Mouse (Mus musculus): ENCODE data around the gene Zmiz1. TPM values are rescaled to one million over a fixed set of nuclear protein-coding genes. Genes with fewer than 3 reads are reported as not detected.

The Zmiz1 gene
- polyA plus RNA-seq, 1 experiment = 52.6 TPM

DNA sequence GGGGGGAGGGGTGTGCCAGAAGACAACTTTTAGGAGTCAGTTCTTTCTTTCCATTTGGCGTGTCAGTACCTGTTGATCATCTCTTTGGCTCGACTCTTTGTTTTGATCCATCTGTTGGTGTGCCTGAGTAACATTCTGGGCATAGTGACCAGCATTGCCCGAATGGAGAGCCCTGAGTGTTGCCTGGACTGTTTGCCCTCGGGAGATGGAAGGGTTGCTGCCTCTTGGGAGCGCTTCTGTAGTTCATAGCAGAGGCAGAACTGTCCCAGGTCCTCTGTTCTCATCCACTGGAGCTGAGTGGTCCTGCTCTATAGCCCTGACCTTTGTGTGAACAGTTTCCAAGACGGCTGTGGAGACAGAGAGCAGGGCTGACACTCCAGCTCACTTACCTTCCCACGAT, 18.3 kb downstream of the Zmiz1 start:
- WGBS = 63% methylated on average over 7 of the region's 7 CpGs
- DNase-seq = no peak
- Histone ChIP-seq H3K4me3 (replicated peaks; ENCODE audit: extremely low read depth, low read depth, low read length) (no peak overlapping the region), H3K4me1 (ENCODE audit: control insufficient read depth, insufficient read depth, low read length) (peaks cover 74% of the 10 kb centered on the region)
- no peak for TF ChIP-seq POLR2A (IDR thresholded peaks at IDR 0.05; ENCODE audit: borderline replicate concordance, extremely low read depth, low read depth, low read length)
- TF ChIP-seq CTCF (IDR thresholded peaks at IDR 0.05; ENCODE audit: insufficient read depth, low read length) = no peak

DNA sequence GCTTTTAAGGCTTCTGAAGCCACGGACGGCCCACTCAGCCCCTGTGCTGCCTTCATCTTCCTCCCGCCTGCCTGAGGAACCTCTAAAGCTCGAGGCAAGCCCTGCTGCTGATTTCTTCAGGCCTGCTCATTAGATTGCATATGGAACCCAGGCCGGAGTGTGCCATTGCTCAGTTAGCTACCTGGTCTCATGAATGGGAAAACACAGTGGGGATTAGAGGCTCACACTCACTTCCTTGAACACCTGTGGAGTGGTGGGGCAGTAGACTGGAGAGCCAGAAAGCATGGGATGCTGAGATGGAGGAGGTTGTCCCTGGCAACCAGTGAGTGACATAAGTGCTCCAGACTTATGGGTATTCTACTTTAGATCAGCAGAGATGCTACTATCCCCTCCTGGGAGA, 19.3 kb downstream of the Zmiz1 start:
- peaks cover 69% of the 10 kb centered on the region for H3K4me1 ChIP-seq (ENCODE audit: control insufficient read depth, insufficient read depth, low read length)
- 76% methylated on average over 5 of the region's 5 CpGs for WGBS
- no peak overlapping the region for H3K4me3 ChIP-seq (replicated peaks; ENCODE audit: extremely low read depth, low read depth, low read length)
- no peak for DNase-seq
- TF ChIP-seq CTCF (IDR thresholded peaks at IDR 0.05; ENCODE audit: insufficient read depth, low read length) (no peak), POLR2A (IDR thresholded peaks at IDR 0.05; ENCODE audit: borderline replicate concordance, extremely low read depth, low read depth, low read length) (no peak)

DNA sequence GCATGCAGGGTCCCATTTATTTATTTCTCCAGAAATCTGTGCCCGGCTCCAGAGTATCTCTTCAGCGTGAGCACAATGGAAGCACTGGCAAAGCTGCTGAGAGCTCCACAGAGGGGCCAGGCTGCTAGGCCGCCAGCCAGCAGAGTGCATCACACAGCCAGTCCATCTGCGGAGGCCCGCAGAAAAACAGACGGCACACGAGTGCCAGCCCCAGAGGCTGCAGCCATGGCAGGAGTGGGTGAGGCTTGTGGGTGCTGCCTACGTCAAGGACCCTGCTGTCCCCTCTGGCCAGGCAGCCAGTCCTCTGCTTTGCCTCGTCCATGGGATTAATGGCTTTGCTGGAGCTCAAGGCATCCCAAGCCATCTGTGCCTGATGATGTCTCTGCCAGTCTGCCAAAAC, 19.8 kb downstream of the Zmiz1 start:
- H3K4me1 ChIP-seq (ENCODE audit: control insufficient read depth, insufficient read depth, low read length) = peaks cover 70% of the 10 kb centered on the region
- no peak overlapping the region for H3K4me3 ChIP-seq (replicated peaks; ENCODE audit: extremely low read depth, low read depth, low read length)
- TF ChIP-seq POLR2A (IDR thresholded peaks at IDR 0.05; ENCODE audit: borderline replicate concordance, extremely low read depth, low read depth, low read length) = no peak
- TF ChIP-seq CTCF (IDR thresholded peaks at IDR 0.05; ENCODE audit: insufficient read depth, low read length) = no peak
- DNase-seq = no peak
- WGBS = 50% methylated on average over 9 of the region's 9 CpGs

DNA sequence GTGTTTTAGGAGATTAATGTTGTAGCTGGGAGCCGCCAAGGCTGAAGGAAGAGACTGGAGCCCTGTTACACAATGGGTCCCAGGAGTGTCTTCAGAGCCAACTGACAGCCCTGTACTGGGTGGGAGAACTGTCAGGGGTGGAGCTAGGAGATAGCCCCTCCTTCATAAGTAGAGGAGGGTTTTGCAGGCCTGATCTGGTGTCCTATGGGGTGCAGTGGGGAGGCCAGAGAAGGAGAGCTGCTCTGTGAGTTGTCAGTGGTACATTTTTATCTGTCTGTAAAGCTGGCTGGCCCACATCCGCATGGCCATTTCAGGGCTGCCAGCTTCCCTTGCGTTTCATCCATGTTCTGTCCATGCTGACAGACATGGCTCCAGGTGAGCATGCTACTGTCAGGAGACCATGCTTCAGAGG, 20.9 kb downstream of the Zmiz1 start:
- WGBS = 45% methylated on average over 3 of the region's 3 CpGs
- DNase-seq = no peak
- H3K4me3 ChIP-seq (replicated peaks; ENCODE audit: extremely low read depth, low read depth, low read length) = no peak overlapping the region
- TF ChIP-seq CTCF (IDR thresholded peaks at IDR 0.05; ENCODE audit: insufficient read depth, low read length) = no peak
- TF ChIP-seq POLR2A (IDR thresholded peaks at IDR 0.05; ENCODE audit: borderline replicate concordance, extremely low read depth, low read depth, low read length) = no peak
- peaks cover 69% of the 10 kb centered on the region for H3K4me1 ChIP-seq (ENCODE audit: control insufficient read depth, insufficient read depth, low read length)

DNA sequence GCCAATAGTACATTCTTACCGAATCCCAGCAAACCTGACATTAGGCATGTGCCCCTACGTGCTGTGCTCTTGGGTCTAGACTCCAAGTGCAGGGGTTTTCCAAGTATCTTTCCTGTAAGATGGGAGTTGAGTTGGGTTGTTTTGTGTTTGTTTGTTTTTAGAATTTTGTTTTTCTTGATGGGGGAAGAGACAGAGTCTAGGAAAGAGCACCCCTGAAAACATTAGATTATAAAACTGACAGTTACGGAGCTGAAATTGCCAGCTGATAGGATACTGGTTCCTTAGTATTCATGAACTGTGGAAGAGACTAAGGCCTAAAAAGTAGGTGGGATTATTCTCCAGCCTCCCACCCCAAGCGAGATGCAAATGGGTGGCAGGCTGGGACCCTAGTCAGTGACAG, 21.5 kb downstream of the Zmiz1 start:
- no peak for DNase-seq
- no peak overlapping the region for H3K4me3 ChIP-seq (replicated peaks; ENCODE audit: extremely low read depth, low read depth, low read length)
- WGBS = 73% methylated on average over 4 of the region's 4 CpGs
- peaks cover 63% of the 10 kb centered on the region for H3K4me1 ChIP-seq (ENCODE audit: control insufficient read depth, insufficient read depth, low read length)
- TF ChIP-seq CTCF (IDR thresholded peaks at IDR 0.05; ENCODE audit: insufficient read depth, low read length) (no peak), POLR2A (IDR thresholded peaks at IDR 0.05; ENCODE audit: borderline replicate concordance, extremely low read depth, low read depth, low read length) (no peak)

DNA sequence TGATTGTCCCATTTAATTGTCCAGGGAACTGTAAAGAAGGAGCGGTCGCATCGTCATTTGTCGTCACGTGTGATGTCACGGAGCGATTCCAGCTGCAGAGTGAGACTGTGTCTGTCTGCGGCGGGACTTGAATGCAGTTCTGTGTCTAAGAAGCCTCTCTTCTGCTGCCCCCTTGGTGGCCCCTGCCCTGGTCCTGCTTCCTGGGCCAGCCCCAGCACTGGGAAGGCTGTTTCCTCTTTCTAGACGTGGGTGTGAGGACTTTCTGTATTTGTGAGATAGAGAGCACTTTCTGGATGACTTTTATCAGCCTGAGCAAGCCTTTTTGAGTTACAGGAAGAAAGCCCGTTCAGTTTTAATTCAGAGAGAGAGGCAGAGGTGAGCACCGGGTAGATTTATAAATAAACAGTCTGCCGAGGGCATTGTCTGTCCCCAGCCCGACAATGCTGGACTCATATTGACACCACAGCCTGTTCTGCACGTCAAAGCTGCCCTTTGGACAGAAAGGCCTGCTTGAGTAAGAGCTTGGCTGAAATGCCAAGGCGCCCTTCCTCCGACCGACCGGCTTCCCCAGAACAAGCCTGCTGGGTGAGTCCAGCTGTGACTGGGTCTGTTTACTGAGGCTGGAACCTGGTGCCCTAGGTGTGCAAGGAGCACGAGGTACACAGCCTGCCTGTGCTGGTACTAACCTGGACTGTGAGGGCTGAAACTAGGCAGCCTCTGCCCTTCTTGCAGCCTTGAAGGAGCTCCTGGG, 22.1 kb downstream of the Zmiz1 start:
- 19% methylated on average over 20 of the region's 20 CpGs for WGBS
- H3K4me1 ChIP-seq (ENCODE audit: control insufficient read depth, insufficient read depth, low read length) = peaks cover 58% of the 10 kb centered on the region
- TF ChIP-seq CTCF (IDR thresholded peaks at IDR 0.05; ENCODE audit: insufficient read depth, low read length) (no peak), POLR2A (IDR thresholded peaks at IDR 0.05; ENCODE audit: borderline replicate concordance, extremely low read depth, low read depth, low read length) (no peak)
- no peak overlapping the region for H3K4me3 ChIP-seq (replicated peaks; ENCODE audit: extremely low read depth, low read depth, low read length)
- peak; percentile 70 for DNase-seq

DNA sequence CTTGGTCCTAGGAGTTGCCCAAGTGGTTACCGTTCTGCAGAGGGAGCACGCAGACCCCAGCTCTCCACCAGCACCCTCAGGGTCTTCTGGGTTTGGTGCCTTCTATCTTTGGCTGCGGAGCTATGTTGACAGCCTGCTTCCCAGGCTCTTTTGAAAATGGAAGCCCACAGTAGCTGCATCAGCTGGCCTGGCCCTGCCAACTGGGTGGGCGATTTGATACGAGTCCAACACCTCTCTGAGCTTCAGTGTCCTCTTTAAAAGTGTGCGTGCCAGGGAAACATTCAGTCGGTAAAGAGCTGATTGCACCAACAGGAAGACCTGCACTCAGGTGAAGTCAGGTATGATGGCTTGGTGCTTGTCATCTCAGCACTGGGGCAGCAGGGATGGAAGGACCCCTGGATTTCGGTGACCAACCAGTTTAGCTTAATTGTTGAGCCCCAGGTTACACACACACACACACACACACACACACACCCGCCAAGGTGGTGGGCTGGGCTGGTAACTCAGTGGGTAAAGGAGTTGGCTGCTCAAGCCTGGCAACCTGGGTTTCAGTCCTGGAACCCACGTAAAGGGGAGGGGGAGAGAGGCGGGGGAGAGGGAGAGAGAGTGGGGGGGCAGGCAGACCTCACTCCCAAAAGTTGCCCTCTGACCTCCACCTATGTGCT, 22.8 kb downstream of the Zmiz1 start:
- H3K4me1 ChIP-seq (ENCODE audit: control insufficient read depth, insufficient read depth, low read length) = peaks cover 58% of the 10 kb centered on the region
- H3K4me3 ChIP-seq (replicated peaks; ENCODE audit: extremely low read depth, low read depth, low read length) = no peak overlapping the region
- TF ChIP-seq POLR2A (IDR thresholded peaks at IDR 0.05; ENCODE audit: borderline replicate concordance, extremely low read depth, low read depth, low read length) (no peak), CTCF (IDR thresholded peaks at IDR 0.05; ENCODE audit: insufficient read depth, low read length) (no peak)
- DNase-seq = no peak
- 55% methylated on average over 11 of the region's 11 CpGs for WGBS

DNA sequence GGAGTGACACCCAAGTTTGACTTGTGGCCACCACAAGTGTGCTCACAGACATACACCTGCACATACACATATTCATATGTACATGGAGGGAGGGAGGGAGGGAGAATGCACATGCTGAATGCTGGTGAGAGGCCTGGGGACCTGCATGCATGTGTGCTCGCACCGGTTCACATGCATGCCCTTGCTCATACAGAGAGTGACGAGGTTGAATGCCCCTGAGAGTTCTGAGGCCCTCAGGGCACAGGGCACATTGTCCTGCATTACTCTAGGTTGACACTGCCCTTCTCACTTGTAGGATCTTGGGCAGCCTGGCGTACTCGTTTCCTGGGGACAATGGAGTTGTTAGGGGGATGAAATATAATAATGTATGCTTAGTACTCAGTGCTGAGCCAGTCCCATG, 23.4 kb downstream of the Zmiz1 start:
- H3K4me1 ChIP-seq (ENCODE audit: control insufficient read depth, insufficient read depth, low read length) = peaks cover 60% of the 10 kb centered on the region
- no peak for TF ChIP-seq POLR2A (IDR thresholded peaks at IDR 0.05; ENCODE audit: borderline replicate concordance, extremely low read depth, low read depth, low read length)
- TF ChIP-seq CTCF (IDR thresholded peaks at IDR 0.05; ENCODE audit: insufficient read depth, low read length) = no peak

DNA sequence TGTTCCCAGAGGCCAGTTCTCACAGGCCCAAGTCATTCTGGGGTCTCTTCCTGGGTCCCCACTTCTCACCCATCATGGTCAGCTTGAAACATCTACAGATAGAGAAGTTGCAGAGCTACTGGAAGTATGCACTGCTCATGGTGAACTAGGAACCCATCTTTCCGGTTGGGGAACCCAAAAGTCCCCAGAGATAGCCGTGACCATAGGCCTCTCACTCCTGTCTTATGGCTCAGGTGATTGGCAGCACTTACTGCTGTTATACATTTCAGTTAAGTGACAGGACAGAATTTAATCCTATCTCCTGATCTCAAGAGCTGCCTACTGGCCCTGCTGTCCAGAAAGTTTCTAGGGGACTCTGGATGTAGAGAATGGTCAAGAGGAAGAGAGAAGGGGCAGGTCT, 24.3 kb downstream of the Zmiz1 start:
- Histone ChIP-seq H3K4me3 (replicated peaks; ENCODE audit: extremely low read depth, low read depth, low read length) (no peak overlapping the region), H3K4me1 (ENCODE audit: control insufficient read depth, insufficient read depth, low read length) (peaks cover 66% of the 10 kb centered on the region)
- no peak for DNase-seq
- WGBS = 80% methylated on average over 2 of the region's 2 CpGs
- TF ChIP-seq CTCF (IDR thresholded peaks at IDR 0.05; ENCODE audit: insufficient read depth, low read length) (no peak), POLR2A (IDR thresholded peaks at IDR 0.05; ENCODE audit: borderline replicate concordance, extremely low read depth, low read depth, low read length) (no peak)

More for the DNA sequence above, 23.4 kb downstream of the Zmiz1 start:
- no peak overlapping the region for H3K4me3 ChIP-seq (replicated peaks; ENCODE audit: extremely low read depth, low read depth, low read length)
- 73% methylated on average over 5 of the region's 5 CpGs for WGBS
- no peak for DNase-seq

DNA sequence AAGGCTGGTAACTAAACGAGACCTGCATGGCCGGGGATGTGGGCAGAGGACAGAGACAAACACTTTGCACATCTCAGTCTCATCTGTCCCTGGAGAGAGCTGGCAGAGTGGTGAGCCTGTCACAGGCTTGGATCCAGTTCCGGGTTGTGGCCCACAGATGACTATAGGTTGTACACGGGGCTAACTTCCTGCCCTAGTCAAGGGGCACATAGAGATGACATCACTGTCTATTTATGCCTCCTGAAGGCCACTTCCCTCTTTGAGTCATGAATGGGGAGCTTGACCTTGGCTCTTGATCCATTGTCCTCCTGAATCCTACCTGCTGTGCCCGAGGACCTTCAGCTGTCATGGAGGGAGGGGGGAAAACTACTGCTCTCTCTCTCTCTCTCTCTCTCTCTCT, 25.1 kb downstream of the Zmiz1 start:
- DNase-seq = no peak
- TF ChIP-seq POLR2A (IDR thresholded peaks at IDR 0.05; ENCODE audit: borderline replicate concordance, extremely low read depth, low read depth, low read length) = no peak
- TF ChIP-seq CTCF (IDR thresholded peaks at IDR 0.05; ENCODE audit: insufficient read depth, low read length) = no peak

More for the DNA sequence above, 25.1 kb downstream of the Zmiz1 start:
- WGBS = 16% methylated on average over 5 of the region's 5 CpGs
- H3K4me1 ChIP-seq (ENCODE audit: control insufficient read depth, insufficient read depth, low read length) = peaks cover 74% of the 10 kb centered on the region
- no peak overlapping the region for H3K4me3 ChIP-seq (replicated peaks; ENCODE audit: extremely low read depth, low read depth, low read length)
